Mouse (Mus musculus) colon, adult 2 months (tissue): Measurements from ENCODE around the gene Hist1h3e. TPM values are rescaled to one million over a fixed set of nuclear protein-coding genes. Genes with fewer than 3 reads are reported as not detected.

Experiments
- polyA plus RNA-seq: library from polyadenylated mRNA; depleted of rRNA; stranded (reverse); fragments of >200 nt; gene quantifications from 2 replicates; pipeline ENCODE4 v1.2.3, GENCODE M21; 2012; rRNA removed

Gene Hist1h3e
- polyA plus RNA-seq = 32.1 and 36.8 TPM in 2 replicates

DNA sequence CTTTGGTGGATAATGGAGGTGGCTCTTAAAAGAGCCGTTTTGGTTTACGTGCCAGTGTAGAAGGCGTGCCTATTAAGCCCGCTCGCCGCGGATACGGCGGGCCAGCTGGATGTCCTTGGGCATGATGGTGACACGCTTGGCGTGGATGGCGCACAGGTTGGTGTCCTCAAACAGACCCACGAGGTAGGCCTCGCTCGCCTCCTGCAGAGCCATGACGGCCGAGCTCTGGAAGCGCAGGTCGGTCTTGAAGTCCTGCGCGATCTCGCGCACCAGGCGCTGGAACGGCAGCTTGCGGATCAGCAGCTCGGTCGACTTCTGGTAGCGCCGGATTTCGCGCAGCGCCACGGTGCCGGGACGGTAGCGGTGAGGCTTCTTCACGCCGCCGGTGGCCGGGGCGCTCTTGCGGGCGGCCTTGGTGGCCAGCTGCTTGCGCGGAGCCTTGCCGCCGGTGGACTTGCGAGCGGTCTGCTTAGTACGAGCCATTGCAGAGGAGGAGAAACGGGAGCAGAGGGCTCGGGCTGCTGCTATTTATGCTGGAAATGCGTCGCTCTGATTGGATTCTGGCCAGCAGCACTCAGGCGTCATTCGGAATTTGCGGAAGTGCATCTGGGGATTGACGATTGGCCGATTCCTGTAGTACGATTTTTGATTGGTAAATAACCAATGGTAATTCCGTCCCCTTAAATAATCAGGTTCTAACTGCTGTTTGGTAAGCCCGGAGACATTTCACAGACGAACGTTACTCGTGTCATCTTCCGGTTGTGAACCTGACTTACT lies at the start of gene Hist1h3e:
Gene Hist1h3e (minus strand): TSS at position 487 of the 777 bp plus-strand sequence.

GRCm38 (mm10) chr13:23581408-23582218 lies 19.4 kb upstream of the Hist1h3e start, which contains the start of gene Hist1h4d:
Gene Hist1h4d (plus strand): TSS chr13:23581598.

GRCm38 (mm10) chr13:23575271-23575851 lies 13.2 kb upstream of the Hist1h3e start, which contains the start of gene Hist1h3d:
Gene Hist1h3d (plus strand): TSS chr13:23575763.

GRCm38 (mm10) chr13:23573898-23574524 lies 11.8 kb upstream of the Hist1h3e start, which contains the start of the genes Hist1h2bf and Hist1h2ad:
Gene Hist1h2bf (minus strand): TSS chr13:23574196.
Gene Hist1h2ad (plus strand): TSS chr13:23574381.

GRCm38 (mm10) chr13:23571022-23571503 lies 8.9 kb upstream of the Hist1h3e start, which contains the start of the genes Hist1h2ae and Hist1h2bg:
Gene Hist1h2ae (minus strand): TSS chr13:23571220.
Gene Hist1h2bg (plus strand): TSS chr13:23571396.

DNA sequence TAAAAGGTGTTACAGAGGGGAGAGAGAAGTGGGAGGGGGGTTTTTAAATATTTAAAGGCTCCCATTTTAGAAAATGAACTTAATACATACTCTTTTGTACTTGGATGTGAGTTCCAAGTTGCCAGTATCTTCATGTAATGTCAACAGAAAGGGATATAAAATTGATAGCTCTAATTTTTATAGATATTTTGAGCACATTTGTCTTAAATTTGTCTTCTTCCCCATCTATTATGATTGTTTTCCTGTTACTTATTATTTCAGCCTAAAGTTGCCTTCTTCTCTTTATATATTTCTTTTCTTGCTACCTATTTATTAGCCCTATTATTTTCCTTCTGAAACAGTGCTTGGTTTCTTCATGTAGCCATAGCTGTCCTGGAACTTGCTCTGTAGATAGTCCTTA lies 9.2 kb downstream of the Hist1h3e start, which contains the start of gene Hist1h1d:
Gene Hist1h1d (plus strand): TSS at position 301 of the 400 bp plus-strand sequence.

DNA sequence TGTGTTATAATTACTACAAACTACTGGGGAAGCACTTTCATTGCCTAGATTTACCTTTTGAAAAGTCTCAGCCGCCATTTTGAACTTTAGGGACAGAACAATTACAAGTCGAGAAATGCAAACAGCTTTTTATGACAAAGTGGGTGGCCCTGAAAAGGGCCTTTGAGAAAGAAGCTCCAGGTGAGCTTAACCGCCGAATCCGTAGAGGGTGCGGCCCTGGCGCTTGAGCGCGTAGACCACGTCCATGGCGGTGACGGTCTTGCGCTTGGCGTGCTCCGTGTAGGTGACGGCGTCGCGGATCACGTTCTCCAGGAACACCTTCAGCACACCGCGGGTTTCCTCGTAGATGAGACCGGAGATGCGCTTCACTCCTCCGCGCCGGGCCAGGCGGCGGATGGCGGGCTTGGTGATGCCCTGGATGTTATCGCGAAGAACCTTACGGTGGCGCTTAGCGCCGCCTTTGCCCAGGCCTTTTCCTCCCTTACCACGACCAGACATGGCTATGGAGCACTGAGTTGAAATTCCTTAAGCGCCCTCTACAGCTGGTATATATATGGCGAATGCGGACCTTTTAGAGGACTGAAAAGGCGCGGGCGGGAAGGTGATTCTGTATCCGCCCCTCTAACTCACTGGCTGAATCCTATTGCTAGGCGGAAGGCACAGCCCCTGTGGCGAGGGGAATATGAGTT lies 10.9 kb downstream of the Hist1h3e start, which contains the start of gene Hist1h4f:
Gene Hist1h4f (minus strand): TSS at position 503 of the 689 bp plus-strand sequence.

GRCm38 (mm10) chr13:23543965-23544786 lies 18.0 kb downstream of the Hist1h3e start, which contains the start of gene Hist1h3f:
Gene Hist1h3f (plus strand): TSS chr13:23544052.

DNA sequence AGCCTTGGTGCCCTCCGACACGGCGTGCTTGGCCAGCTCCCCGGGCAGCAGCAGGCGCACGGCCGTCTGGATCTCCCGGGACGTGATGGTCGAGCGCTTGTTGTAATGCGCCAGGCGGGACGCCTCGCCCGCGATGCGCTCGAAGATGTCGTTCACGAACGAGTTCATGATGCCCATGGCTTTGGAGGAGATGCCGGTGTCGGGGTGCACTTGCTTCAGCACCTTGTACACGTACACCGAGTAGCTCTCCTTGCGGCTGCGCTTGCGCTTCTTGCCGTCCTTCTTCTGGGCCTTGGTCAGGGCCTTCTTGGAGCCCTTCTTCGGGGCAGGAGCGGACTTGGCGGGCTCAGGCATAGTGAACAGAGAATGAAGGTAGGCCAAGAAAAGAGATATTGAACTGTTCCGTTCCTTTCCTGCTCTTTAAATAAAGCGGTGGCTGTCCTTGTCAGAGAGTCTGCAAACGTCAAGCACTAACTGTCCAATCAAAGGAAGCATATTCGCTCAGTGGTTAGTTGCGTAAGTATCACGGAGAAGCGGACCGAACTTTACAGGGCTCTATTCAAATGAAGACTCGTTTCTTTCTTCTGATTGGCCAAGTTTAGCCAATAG lies 19.1 kb downstream of the Hist1h3e start, which contains the start of gene Hist1h2bh:
Gene Hist1h2bh (minus strand): TSS at position 394 of the 609 bp plus-strand sequence.

DNA sequence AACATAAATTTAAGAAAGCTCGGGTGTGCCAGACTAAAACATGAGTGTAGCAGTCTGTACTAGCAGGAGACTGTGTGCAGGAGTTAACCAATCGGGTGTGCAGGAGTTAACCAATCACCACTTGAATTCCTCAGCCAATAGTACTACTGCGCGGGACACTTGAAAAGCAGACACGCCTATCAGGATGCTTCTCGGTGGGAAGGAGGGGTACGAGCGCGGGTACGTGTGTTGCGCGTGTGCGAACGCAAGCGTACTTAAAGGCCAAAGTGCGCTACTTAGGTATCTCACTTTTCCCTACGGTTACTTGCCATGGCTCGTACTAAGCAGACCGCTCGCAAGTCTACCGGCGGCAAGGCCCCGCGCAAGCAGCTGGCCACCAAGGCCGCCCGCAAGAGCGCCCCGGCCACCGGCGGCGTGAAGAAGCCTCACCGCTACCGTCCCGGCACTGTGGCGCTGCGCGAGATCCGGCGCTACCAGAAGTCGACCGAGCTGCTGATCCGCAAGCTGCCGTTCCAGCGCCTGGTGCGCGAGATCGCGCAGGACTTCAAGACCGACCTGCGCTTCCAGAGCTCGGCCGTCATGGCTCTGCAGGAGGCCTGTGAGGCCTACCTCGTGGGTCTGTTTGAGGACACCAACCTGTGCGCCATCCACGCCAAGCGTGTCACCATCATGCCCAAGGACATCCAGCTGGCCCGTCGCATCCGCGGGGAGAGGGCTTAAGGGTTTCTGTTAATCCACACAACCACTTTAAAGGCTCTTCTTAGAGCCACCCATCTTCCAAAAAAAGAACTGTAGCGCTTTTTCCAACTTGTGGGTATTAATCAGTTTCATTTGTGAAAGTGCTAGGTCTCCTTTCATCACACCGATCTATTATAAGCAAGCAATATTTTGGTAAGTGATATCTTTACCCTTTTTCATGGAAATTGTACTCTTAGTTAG lies 26.8 kb downstream of the Hist1h3e start, which contains the start of gene Hist1h3g:
Gene Hist1h3g (plus strand): TSS at position 286 of the 939 bp plus-strand sequence.

GRCm38 (mm10) chr13:23533560-23534367 lies 28.4 kb downstream of the Hist1h3e start, which contains the start of gene Hist1h2af:
Gene Hist1h2af (plus strand): TSS chr13:23533906.

GRCm38 (mm10) chr13:23530901-23531875 lies 31.0 kb downstream of the Hist1h3e start, which contains the start of gene Hist1h4h:
Gene Hist1h4h (plus strand): TSS chr13:23531050.

